In genomic region chr2:150971856-150972255, GRCm38 (mm10) we compare ENCODE assay signal across 19 mouse cellular contexts.
DNase-seq lines count a peak whose midpoint lies in the region; ATAC-seq and TF ChIP-seq lines count a peak whose summit lies in the region.
"Had no signal": no experiment of that assay in that cellular context is flagged by ENCODE, and none has a peak within 500 bp of the region (broad histone marks: within the 10 kb centered on the region; RNA-seq: fewer than 3 reads in every experiment).

No protein-coding gene starts in this region.

- 74% methylated on average over 7 of the region's 7 CpGs for WGBS in hindbrain, embryonic 10.5 days
- 79% methylated on average over 7 of the region's 7 CpGs for WGBS in hindbrain, embryonic 11.5 days
- WGBS in midbrain, embryonic 16.5 days: 58% methylated on average over 7 of the region's 7 CpGs
- 63% methylated on average over 7 of the region's 7 CpGs for WGBS in midbrain, embryonic 13.5 days
- WGBS in lung, adult 2 months: 92% methylated on average over 7 of the region's 7 CpGs

- no peak for TF ChIP-seq CTCF in brain, embryonic 14.5 days (IDR thresholded peaks at IDR 0.05; ENCODE audit: borderline replicate concordance, extremely low read depth, insufficient read depth, insufficient read length)
- TF ChIP-seq CTCF in lung, adult 2 months (IDR thresholded peaks at IDR 0.05; ENCODE audit: insufficient read depth, low read length): no peak

- H3K9ac ChIP-seq in hindbrain, embryonic 11.5 days (ENCODE audit: low read depth, low read length): no peak overlapping the region
- no peak overlapping the region for H3K9ac ChIP-seq in midbrain, embryonic 16.5 days (ENCODE audit: low read depth, low read length)
- H3K9ac ChIP-seq in midbrain, embryonic 13.5 days (replicated peaks): no peak overlapping the region
- H3K9ac ChIP-seq: forebrain, embryonic 15.5 days; heart, embryonic 12.5 days; hindbrain, embryonic 13.5 days had no signal

- no peak overlapping the region for H3K27ac ChIP-seq in hindbrain, embryonic 10.5 days
- no peak overlapping the region for H3K27ac ChIP-seq in hindbrain, embryonic 11.5 days (ENCODE audit: low read depth, low read length)
- no peak overlapping the region for H3K27ac ChIP-seq in midbrain, embryonic 16.5 days (ENCODE audit: low read length)
- H3K27ac ChIP-seq in midbrain, embryonic 13.5 days: no peak overlapping the region
- H3K27ac ChIP-seq: embryonic facial prominence, embryonic 10.5 days; forebrain, embryonic 15.5 days; heart, adult 2 months; hindbrain, embryonic 13.5 days; hindbrain, postnatal 0 days had no signal

- TF ChIP-seq POLR2A in brain, embryonic 14.5 days (IDR thresholded peaks at IDR 0.05; ENCODE audit: borderline replicate concordance, extremely low read depth, insufficient read depth, insufficient read length, poor library complexity, severe bottlenecking): no peak
- no peak for TF ChIP-seq POLR2A in lung, adult 2 months (IDR thresholded peaks at IDR 0.05; ENCODE audit: borderline replicate concordance, extremely low read depth, low read depth, low read length)

- H3K9me3 ChIP-seq in hindbrain, embryonic 10.5 days: no peaks in the 10 kb centered on the region
- H3K9me3 ChIP-seq in hindbrain, embryonic 11.5 days (ENCODE audit: control insufficient read depth, low read length): no peaks in the 10 kb centered on the region
- H3K9me3 ChIP-seq in midbrain, embryonic 16.5 days (replicated peaks; ENCODE audit: control insufficient read depth, low read length, poor library complexity, severe bottlenecking): no peaks in the 10 kb centered on the region
- H3K9me3 ChIP-seq in midbrain, embryonic 13.5 days: no peaks in the 10 kb centered on the region
- H3K9me3 ChIP-seq: embryonic facial prominence, embryonic 10.5 days; forebrain, embryonic 15.5 days; G1E; heart, embryonic 12.5 days; hindbrain, embryonic 13.5 days had no signal

- ATAC-seq in hindbrain, embryonic 11.5 days (ENCODE audit: low FRiP score): no peak
- ATAC-seq in midbrain, embryonic 16.5 days: peak; percentile 66; the same call in 1 of the 2 replicates
- no peak for ATAC-seq in midbrain, embryonic 13.5 days
- ATAC-seq: activated CD4-positive, CD25-positive, alpha-beta regulatory T cell, adult 4 months; forebrain, embryonic 15.5 days; hindbrain, postnatal 0 days had no signal

- H3K4me1 ChIP-seq in hindbrain, embryonic 10.5 days (replicated peaks): 0 out of 2 replicates have a peak, but pooled peaks cover 3% of the 10 kb centered on the region
- no peaks in the 10 kb centered on the region for H3K4me1 ChIP-seq in hindbrain, embryonic 11.5 days (replicated peaks; ENCODE audit: control insufficient read depth, insufficient read depth, low read length)
- H3K4me1 ChIP-seq in midbrain, embryonic 16.5 days (ENCODE audit: control insufficient read depth, insufficient read depth, low read length): no peaks in the 10 kb centered on the region
- H3K4me1 ChIP-seq in midbrain, embryonic 13.5 days (replicated peaks): no peaks in the 10 kb centered on the region
- H3K4me1 ChIP-seq in lung, adult 2 months (ENCODE audit: control insufficient read depth, insufficient read depth, low read length): no peaks in the 10 kb centered on the region
- H3K4me1 ChIP-seq: embryonic facial prominence, embryonic 10.5 days; forebrain, embryonic 15.5 days; heart, embryonic 12.5 days; hindbrain, embryonic 13.5 days had no signal

- H3K27me3 ChIP-seq in hindbrain, embryonic 10.5 days (ENCODE audit: insufficient read depth, poor library complexity, severe bottlenecking): no peaks in the 10 kb centered on the region
- no peaks in the 10 kb centered on the region for H3K27me3 ChIP-seq in hindbrain, embryonic 11.5 days (ENCODE audit: control insufficient read depth, insufficient read depth, low read length)
- H3K27me3 ChIP-seq in midbrain, embryonic 16.5 days (ENCODE audit: control insufficient read depth, insufficient read depth, low read depth, low read length): no peaks in the 10 kb centered on the region
- no peaks in the 10 kb centered on the region for H3K27me3 ChIP-seq in midbrain, embryonic 13.5 days
- H3K27me3 ChIP-seq: forebrain, embryonic 15.5 days; heart, embryonic 12.5 days; hindbrain, embryonic 13.5 days had no signal

- peak; percentile 1 for DNase-seq in hindbrain, embryonic 10.5 days (ENCODE audit: low spot score)
- no peak for DNase-seq in hindbrain, embryonic 11.5 days (ENCODE audit: low spot score)
- peak; percentile 93 for DNase-seq in R1 (ENCODE audit: low read depth, low spot score)
- peak; percentile 7 for DNase-seq in brain, embryonic 14.5 days (ENCODE audit: low read depth)
- no peak for DNase-seq in cerebellum, postnatal 14 days
- DNase-seq in lung, adult 2 months: no peak
- DNase-seq: adrenal gland, postnatal 14 days; cerebellum, adult 18-20 months; cerebellum, adult 9-11 months; heart, adult 2 months had no signal

- peaks cover 98% of the 10 kb centered on the region for H3K36me3 ChIP-seq in hindbrain, embryonic 10.5 days
- peaks cover 4% of the 10 kb centered on the region; the same call in 1 of the 2 replicates for H3K36me3 ChIP-seq in hindbrain, embryonic 11.5 days (ENCODE audit: control insufficient read depth, insufficient read depth, low read length)
- peaks cover 5% of the 10 kb centered on the region; the same call in 1 of the 2 replicates for H3K36me3 ChIP-seq in midbrain, embryonic 16.5 days (ENCODE audit: control insufficient read depth, insufficient read depth, low read length)
- H3K36me3 ChIP-seq in midbrain, embryonic 13.5 days: peaks cover 69% of the 10 kb centered on the region

- H3K4me2 ChIP-seq in hindbrain, embryonic 11.5 days (replicated peaks; ENCODE audit: low read depth, low read length): no peak overlapping the region
- H3K4me2 ChIP-seq in midbrain, embryonic 16.5 days (ENCODE audit: low read length): no peak overlapping the region
- no peak overlapping the region for H3K4me2 ChIP-seq in midbrain, embryonic 13.5 days (replicated peaks)
- H3K4me2 ChIP-seq: forebrain, embryonic 15.5 days; heart, embryonic 12.5 days; hindbrain, embryonic 13.5 days had no signal

- H3K4me3 ChIP-seq in hindbrain, embryonic 10.5 days: no peak overlapping the region
- no peak overlapping the region for H3K4me3 ChIP-seq in hindbrain, embryonic 11.5 days (ENCODE audit: low read depth, low read length)
- H3K4me3 ChIP-seq in midbrain, embryonic 16.5 days (ENCODE audit: low read depth, low read length): no peak overlapping the region
- no peak overlapping the region for H3K4me3 ChIP-seq in midbrain, embryonic 13.5 days (replicated peaks)
- no peak overlapping the region for H3K4me3 ChIP-seq in lung, adult 2 months (replicated peaks; ENCODE audit: extremely low read depth, low read depth, low read length)
- H3K4me3 ChIP-seq: embryonic facial prominence, embryonic 10.5 days; forebrain, embryonic 15.5 days; heart, adult 2 months; heart, embryonic 12.5 days; hindbrain, embryonic 13.5 days had no signal

Comparison
In these comparisons a context has a peak if more than half of its experiments do, and no peak if none do; other contexts are left out.
1. DNase-seq: peak in hindbrain, embryonic 10.5 days (single experiment), R1 (single experiment) and brain, embryonic 14.5 days (single experiment); none in hindbrain, embryonic 11.5 days (single experiment), cerebellum, postnatal 14 days (0 of 2) and lung, adult 2 months (single experiment).